Mouse (Mus musculus) stomach, postnatal 0 days (tissue): ENCODE results near the gene Ccdc181. TPM values are rescaled to one million over a fixed set of nuclear protein-coding genes. Genes with fewer than 3 reads are reported as not detected.

Source experiments
- ATAC-seq: fragments of 200-750 bp; cut with Nextera tagmentation; 2 replicates; pipeline ENCODE4 v1.8.0; 2017; ENCODE audit not compliant: low FRiP score, low TSS enrichment
- DNase-seq: peaks from one replicate; pipeline ENCODE4 v3.0.0-alpha.2; 2016; ENCODE audit warnings: low spot score
- H3K27ac ChIP-seq: fragments of 300-500 bp; sonication (generic); replicated peaks from 2 replicates; pipeline ENCODE4 v1.5.1; 2014; ENCODE audit warnings: mild to moderate bottlenecking, control low read depth
- H3K27me3 ChIP-seq: fragments of 300-500 bp; sonication (generic); 2 replicates; pipeline ENCODE4 v1.6.1; 2014; ENCODE audit warnings: low read length; ENCODE audit not compliant: control insufficient read depth, insufficient read depth
- H3K36me3 ChIP-seq: fragments of 300-500 bp; sonication (generic); 2 replicates; pipeline ENCODE4 v1.6.1; 2014; ENCODE audit warnings: low read length, mixed read lengths; ENCODE audit not compliant: control insufficient read depth, insufficient read depth
- H3K4me1 ChIP-seq: fragments of 300-500 bp; sonication (generic); replicated peaks from 2 replicates; pipeline ENCODE4 v1.6.1; 2014; ENCODE audit warnings: antibody characterized with exemption; ENCODE audit not compliant: control insufficient read depth, insufficient read depth
- H3K4me2 ChIP-seq: fragments of 300-500 bp; sonication (generic); replicated peaks from 2 replicates; pipeline ENCODE4 v1.6.1; 2014; ENCODE audit warnings: low read depth, mild to moderate bottlenecking, control low read depth, moderate library complexity
- H3K4me3 ChIP-seq: fragments of 300-500 bp; sonication (generic); 2 replicates; pipeline ENCODE4 v1.5.1; 2014; ENCODE audit warnings: low read depth, low read length, control low read depth
- H3K9ac ChIP-seq: fragments of 300-500 bp; sonication (generic); 2 replicates; pipeline ENCODE4 v1.6.1; 2014; ENCODE audit warnings: mild to moderate bottlenecking, low read length, control low read depth, mixed read lengths
- H3K9me3 ChIP-seq: fragments of 300-500 bp; sonication (generic); 2 replicates; pipeline ENCODE4 v1.6.1; 2016; ENCODE audit warnings: low read length; ENCODE audit not compliant: control insufficient read depth
- CTCF ChIP-seq: IDR thresholded peaks from 2 replicates; pipeline ENCODE4 v1.5.1; 2016; ENCODE audit warnings: antibody characterized with exemption, low read depth, mild to moderate bottlenecking, moderate library complexity
- EP300 ChIP-seq: optimal IDR thresholded peaks from 2 replicates; pipeline ENCODE3; 2016; ENCODE audit warnings: antibody characterized with exemption
- WGBS: fragments of 180-500 bp; shearing (Covaris S2); extraction: QIAGEN DNeasy Blood & Tissue Kit; methylation state at CpG from one replicate; pipeline ENCODE4 v1.1.7; 2014; 5-methylcytosine and 5-hydroxymethylcytosine counted together
- polyA plus RNA-seq: library from polyadenylated mRNA; unstranded; fragments of >200 nt; fragmentation: Nextera tagmentation; extraction: Ambion mirVana; gene quantifications from 2 replicates; pipeline ENCODE4 v1.2.1, GENCODE M21; 2015

Ccdc181 gene
- polyA plus RNA-seq, 1 experiment from 2014 or later, result 7.5 TPM

- H3K9ac ChIP-seq, result no peak overlapping the region
- DNase-seq (no peak), ATAC-seq (no peak)
- no peaks in the 10 kb centered on the region for H3K9me3 ChIP-seq
- 56% methylated on average over 2 of the region's 2 CpGs for WGBS
- 0 out of 2 replicates have a peak, but pooled peaks cover 4% of the 10 kb centered on the region for H3K4me1 ChIP-seq
- no peak overlapping the region for H3K4me3 ChIP-seq
- TF ChIP-seq EP300 (no peak), CTCF (no peak)
- H3K4me2 ChIP-seq, result no peak overlapping the region
- no peaks in the 10 kb centered on the region for H3K36me3 ChIP-seq
- H3K27ac ChIP-seq, result no peak overlapping the region
- H3K27me3 ChIP-seq, result no peaks in the 10 kb centered on the region
Measured at GRCm38 (mm10) chr1:164324878-164325277, 49.5 kb downstream of the Ccdc181 start.

- Histone ChIP-seq H3K9me3 (no peaks in the 10 kb centered on the region), H3K4me2 (no peak overlapping the region), H3K4me1 (0 out of 2 replicates have a peak, but pooled peaks cover 4% of the 10 kb centered on the region), H3K27me3 (no peaks in the 10 kb centered on the region), H3K4me3 (no peak overlapping the region), H3K9ac (no peak overlapping the region), H3K27ac (no peak overlapping the region), H3K36me3 (no peaks in the 10 kb centered on the region)
- WGBS, result 46% methylated on average over 6 of the region's 6 CpGs
- DNase-seq (no peak), ATAC-seq (no peak)
- no peak for TF ChIP-seq EP300
- TF ChIP-seq CTCF, result no peak
Measured at GRCm38 (mm10) chr1:164326600-164327155, 51.3 kb downstream of the Ccdc181 start.

GRCm38 (mm10) chr1:164327764-164328163 is 52.4 kb downstream of the Ccdc181 start:
- H3K27ac ChIP-seq, result peak overlapping the region; percentile 31; the same call in 1 of the 2 replicates
- 0 out of 2 replicates have a peak, but pooled peaks cover 4% of the 10 kb centered on the region for H3K4me1 ChIP-seq
- peak; percentile 59 for ATAC-seq
- H3K36me3 ChIP-seq, result no peaks in the 10 kb centered on the region
- TF ChIP-seq CTCF (no peak), EP300 (no peak)
- H3K4me3 ChIP-seq, result no peak overlapping the region
- no peaks in the 10 kb centered on the region for H3K9me3 ChIP-seq
- DNase-seq, result no peak
- no peak overlapping the region for H3K9ac ChIP-seq
- H3K4me2 ChIP-seq, result no peak overlapping the region
- no peaks in the 10 kb centered on the region for H3K27me3 ChIP-seq
- WGBS, result 34% methylated on average over 7 of the region's 7 CpGs

GRCm38 (mm10) chr1:164332559-164332958 is 57.2 kb downstream of the Ccdc181 start:
- Histone ChIP-seq H3K4me2 (no peak overlapping the region), H3K9me3 (no peaks in the 10 kb centered on the region), H3K9ac (no peak overlapping the region), H3K27me3 (no peaks in the 10 kb centered on the region), H3K36me3 (0 out of 2 replicates have a peak, but pooled peaks cover 3% of the 10 kb centered on the region), H3K4me1 (0 out of 2 replicates have a peak, but pooled peaks cover 3% of the 10 kb centered on the region), H3K27ac (no peak overlapping the region), H3K4me3 (no peak overlapping the region)
- 87% methylated on average over 11 of the region's 11 CpGs for WGBS
- TF ChIP-seq CTCF, result no peak
- no peak for TF ChIP-seq EP300
- DNase-seq, result no peak
- no peak for ATAC-seq

- TF ChIP-seq CTCF (no peak), EP300 (no peak)
- no peaks in the 10 kb centered on the region for H3K4me1 ChIP-seq
- 88% methylated on average over 3 of the region's 3 CpGs for WGBS
- H3K36me3 ChIP-seq, result 0 out of 2 replicates have a peak, but pooled peaks cover 3% of the 10 kb centered on the region
- H3K27ac ChIP-seq, result no peak overlapping the region
- H3K4me2 ChIP-seq, result no peak overlapping the region
- no peak for ATAC-seq
- H3K9me3 ChIP-seq, result no peaks in the 10 kb centered on the region
- no peaks in the 10 kb centered on the region for H3K27me3 ChIP-seq
- no peak overlapping the region for H3K4me3 ChIP-seq
- DNase-seq, result no peak
- no peak overlapping the region for H3K9ac ChIP-seq
Measured at GRCm38 (mm10) chr1:164335435-164335834, 60.0 kb downstream of the Ccdc181 start.

- H3K36me3 ChIP-seq, result 0 out of 2 replicates have a peak, but pooled peaks cover 3% of the 10 kb centered on the region
- H3K4me1 ChIP-seq, result no peaks in the 10 kb centered on the region
- TF ChIP-seq EP300, result no peak
- TF ChIP-seq CTCF, result no peak
- H3K27me3 ChIP-seq, result no peaks in the 10 kb centered on the region
- H3K9ac ChIP-seq, result no peak overlapping the region
- ATAC-seq, result no peak
- DNase-seq, result no peak
- H3K27ac ChIP-seq, result no peak overlapping the region
- H3K9me3 ChIP-seq, result no peaks in the 10 kb centered on the region
- WGBS, result 85% methylated on average over 4 of the region's 4 CpGs
- H3K4me3 ChIP-seq, result no peak overlapping the region
- H3K4me2 ChIP-seq, result no peak overlapping the region
Measured at GRCm38 (mm10) chr1:164335846-164336245, 60.5 kb downstream of the Ccdc181 start.

Other genes starting within 250 kb of the Ccdc181 start
- gene Sele, start 227.4 kb upstream of the Ccdc181 start, polyA plus RNA-seq, result 0.04 TPM in 2 replicates
- 0.08 and 0.21 TPM in 2 replicates for gene Sell, start 213.6 kb upstream of the Ccdc181 start, polyA plus RNA-seq
- 0.41 and 0.62 TPM in 2 replicates for gene Selp, start 160.3 kb upstream of the Ccdc181 start, polyA plus RNA-seq
- 1.5 and 1.6 TPM in 2 replicates for gene F5, start 123.7 kb upstream of the Ccdc181 start, polyA plus RNA-seq
- gene Slc19a2, start 26.5 kb upstream of the Ccdc181 start, polyA plus RNA-seq, result 14.8 and 15.3 TPM in 2 replicates
- gene Nme7, start 28.5 kb downstream of the Ccdc181 start, polyA plus RNA-seq, result 14.9 and 17.8 TPM in 2 replicates
- gene Blzf1, start 31.9 kb downstream of the Ccdc181 start, polyA plus RNA-seq, result 48.7 and 50.5 TPM in 2 replicates
- 213 and 222 TPM in 2 replicates for gene Atp1b1, start 182.8 kb downstream of the Ccdc181 start, polyA plus RNA-seq